Mouse (Mus musculus) gastrocnemius, adult 8-10 months (tissue): ENCODE measurements at regions not wholly inside any gene's neighbourhood (a gene's known extent, or its start where the extent isn't known, plus 50 kb on each side); places are given as distances from the start of the nearest gene placed in this dataset.

Experiments
- DNase-seq, 2 experiments: peaks; one replicate each; pipeline ENCODE4 v3.0.0; 2022; ENCODE audit warnings: low spot score in 2 of 2

DNA sequence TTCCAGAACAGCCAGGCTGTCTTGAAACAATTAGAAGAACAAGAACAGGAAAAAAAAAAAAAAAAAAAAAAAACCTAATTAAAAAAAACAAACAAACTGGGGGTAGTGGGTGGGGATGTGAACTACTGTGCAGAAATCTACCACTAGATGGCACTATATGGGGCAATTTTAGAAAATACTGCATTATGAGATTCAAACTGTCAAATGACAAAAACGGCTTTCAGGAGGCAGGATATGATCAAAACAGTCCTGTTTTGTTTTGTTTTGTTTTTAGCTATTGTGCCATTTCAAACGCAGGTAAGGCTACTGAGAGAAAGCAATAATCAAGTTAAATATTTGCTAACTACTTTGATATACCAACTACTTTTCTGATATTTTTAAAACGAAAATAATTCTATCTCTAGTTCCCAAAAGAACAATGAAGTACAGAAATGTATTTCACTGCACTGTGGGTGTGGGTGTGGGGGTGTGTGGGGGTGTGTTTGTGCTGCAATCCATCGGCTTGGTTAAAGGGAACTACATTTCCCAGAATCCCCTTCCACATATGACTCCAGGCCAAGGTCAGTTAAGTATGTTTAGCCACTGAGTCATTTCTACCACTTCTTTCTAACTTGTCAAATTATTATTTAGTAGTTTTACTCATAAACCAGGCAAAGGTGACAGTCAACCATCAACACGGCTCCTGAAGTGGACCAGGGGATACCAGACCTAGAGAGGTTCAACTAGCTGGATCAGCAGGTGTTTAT is 207.7 kb upstream of the Mkln1 start:
- no peak for DNase-seq

DNA sequence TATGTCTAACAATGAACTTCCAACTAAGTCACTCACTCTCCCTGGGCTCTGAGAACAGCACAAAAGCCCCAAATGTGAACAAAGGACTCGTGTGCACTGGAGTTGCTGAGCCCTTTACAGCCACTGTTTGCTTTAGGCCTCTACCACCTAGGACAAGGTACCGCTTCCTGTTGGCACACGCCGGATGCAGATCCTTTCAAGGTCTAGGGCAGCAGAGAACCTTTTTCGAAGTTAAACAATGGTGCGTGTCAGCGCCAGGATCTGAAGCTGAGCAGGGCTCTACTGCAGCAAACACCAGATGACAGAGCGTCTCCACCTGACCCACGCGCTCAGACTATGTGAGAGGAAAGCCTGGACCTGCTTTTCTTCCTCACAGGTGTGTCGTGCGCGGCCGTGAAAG is 207.0 kb upstream of the Mkln1 start:
- no peak for DNase-seq

- no peak for DNase-seq
These were observed 206.3 kb upstream of the Mkln1 start for GRCm38 (mm10) chr6:31192197-31192596.

- no peak for DNase-seq
These were observed 205.3 kb upstream of the Mkln1 start for GRCm38 (mm10) chr6:31193202-31193601.

DNA sequence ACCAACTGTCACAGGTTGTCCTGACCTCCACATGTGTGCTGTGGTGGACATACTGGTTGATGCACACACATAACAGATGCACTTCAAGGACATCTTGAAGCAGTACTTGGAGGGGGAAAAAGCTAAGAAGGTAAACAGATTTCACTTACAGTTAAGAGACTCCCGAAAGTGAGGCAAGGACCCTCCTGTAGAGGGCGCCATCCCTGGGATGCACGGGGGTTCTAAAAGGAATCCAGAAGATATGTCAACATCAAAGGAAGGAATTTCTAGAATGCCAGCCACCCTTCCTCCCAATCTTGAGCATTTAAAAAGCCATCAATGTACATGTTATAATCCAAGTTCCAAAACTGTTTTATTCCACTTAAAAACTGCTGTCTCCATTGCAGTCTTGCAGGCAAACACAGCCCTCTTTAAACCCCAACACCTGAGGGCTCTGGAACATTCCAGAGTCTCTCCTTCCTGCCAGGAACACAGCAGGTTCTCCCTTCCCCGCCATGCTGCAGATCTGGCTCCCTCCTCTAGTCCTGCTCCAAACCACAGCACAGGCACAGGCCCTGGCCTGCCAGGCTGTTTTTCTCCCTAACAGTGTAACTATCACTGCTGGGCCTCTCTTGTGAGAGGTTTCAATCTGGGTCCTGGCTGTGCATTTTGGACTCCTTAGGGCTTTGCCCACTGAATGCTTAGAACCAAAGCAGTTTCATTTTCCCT is 200.8 kb upstream of the Mkln1 start:
- no peak for DNase-seq

- DNase-seq = no peak
These were observed 200.2 kb upstream of the Mkln1 start for GRCm38 (mm10) chr6:31198340-31198739.

DNA sequence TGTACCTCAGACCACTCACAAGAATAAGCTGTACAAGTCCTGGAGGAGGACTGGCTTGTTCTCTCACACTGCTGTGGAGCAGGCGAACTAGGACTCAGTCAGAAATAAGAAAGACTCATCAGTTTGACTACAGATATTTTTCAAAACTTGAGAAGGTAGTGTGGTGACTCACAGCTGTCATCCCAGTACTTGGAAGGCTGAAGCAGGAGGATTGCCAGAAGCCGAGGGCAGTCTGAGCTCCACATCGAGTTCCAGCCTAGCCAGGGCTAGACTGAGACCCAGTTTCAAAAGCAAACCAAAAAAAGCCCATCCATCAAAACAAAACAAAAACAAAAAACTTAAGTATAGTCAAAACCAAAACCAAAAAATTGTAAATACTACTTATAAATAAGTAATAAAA is 197.8 kb upstream of the Mkln1 start:
- no peak for DNase-seq

GRCm38 (mm10) chr6:31201375-31201972 is 197.1 kb upstream of the Mkln1 start:
- DNase-seq = no peak

- no peak for DNase-seq
These were observed 195.9 kb upstream of the Mkln1 start for GRCm38 (mm10) chr6:31202594-31202993.

DNA sequence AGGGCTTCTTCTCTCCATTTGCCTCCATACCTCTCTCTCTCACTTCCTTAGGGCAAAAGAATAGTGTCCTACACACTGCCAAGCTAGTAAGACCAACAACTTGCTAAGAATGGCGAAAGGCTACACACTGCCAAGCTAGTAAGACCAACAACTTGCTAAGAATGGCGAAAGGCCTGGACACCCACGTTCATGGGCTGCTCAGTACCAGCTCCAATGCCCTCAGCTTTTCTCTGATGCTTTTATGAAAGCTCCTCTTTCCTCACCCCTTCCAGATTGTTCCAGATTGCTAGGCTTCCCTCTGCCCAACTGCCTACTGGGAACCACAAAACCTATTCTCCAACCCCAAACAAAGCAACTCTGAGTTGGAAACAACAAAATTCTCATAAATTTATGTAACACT is 194.1 kb upstream of the Mkln1 start:
- no peak for DNase-seq

DNA sequence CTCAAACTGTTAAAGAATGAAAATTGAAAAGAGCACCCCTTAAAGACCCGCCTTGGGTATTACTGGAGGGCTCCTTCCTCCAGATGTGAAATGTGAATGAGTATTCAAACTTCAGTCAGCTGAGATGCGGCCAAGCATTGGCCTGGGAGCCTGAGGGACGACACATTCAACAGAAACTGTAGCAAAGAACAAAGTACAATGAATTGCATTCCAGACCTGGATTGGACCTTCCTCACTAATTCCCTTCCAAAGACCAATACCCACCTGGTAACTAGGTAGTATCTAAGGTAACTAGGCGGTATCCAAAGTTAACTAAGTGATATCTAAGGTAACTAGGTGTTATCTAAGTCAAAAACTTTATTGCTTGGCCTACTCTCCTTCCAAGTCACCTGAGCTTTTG is 193.7 kb upstream of the Mkln1 start:
- no peak for DNase-seq

DNA sequence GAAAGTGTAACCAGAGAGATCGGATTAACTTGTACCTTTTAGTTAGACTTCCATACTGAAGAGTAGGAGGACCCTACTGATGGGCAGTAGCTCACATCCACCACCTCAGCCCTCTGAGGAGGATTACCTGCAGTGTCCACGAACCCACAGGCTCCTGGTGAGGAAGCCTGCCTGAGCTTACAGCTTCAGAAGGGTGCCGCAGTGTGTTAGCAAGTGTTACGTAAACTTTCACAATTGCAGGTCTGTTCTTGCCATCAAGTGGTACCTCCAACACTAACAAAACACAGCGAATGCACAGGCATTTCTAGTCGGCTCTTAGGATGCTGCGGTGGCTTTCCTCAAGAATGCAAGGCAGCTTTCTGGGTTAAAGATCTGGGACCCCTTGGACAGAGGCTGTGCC is 192.4 kb upstream of the Mkln1 start:
- no peak for DNase-seq

- no peak for DNase-seq
These were observed 191.3 kb upstream of the Mkln1 start for GRCm38 (mm10) chr6:31207231-31207630.

DNA sequence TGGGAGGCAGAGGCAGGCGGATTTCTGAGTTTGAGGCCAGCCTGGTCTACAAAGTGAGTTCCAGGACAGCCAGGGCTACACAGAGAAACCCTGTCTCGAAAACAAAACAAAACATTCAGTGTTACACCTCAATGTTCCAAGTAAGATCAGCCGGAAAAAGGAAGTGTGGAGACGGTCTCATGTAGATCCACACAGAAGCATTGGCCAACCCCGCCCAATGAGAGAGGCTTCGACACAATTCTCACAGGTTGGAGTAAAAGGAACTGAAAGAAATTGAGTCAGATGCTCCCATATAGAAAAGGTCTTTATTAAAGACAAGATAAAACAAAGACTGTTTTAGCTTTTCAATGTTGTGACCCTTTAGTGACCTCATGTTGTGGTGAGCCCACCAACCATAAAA is 190.3 kb upstream of the Mkln1 start:
- no peak for DNase-seq

GRCm38 (mm10) chr6:31209411-31210139 is 189.0 kb upstream of the Mkln1 start:
- no peak for DNase-seq

DNA sequence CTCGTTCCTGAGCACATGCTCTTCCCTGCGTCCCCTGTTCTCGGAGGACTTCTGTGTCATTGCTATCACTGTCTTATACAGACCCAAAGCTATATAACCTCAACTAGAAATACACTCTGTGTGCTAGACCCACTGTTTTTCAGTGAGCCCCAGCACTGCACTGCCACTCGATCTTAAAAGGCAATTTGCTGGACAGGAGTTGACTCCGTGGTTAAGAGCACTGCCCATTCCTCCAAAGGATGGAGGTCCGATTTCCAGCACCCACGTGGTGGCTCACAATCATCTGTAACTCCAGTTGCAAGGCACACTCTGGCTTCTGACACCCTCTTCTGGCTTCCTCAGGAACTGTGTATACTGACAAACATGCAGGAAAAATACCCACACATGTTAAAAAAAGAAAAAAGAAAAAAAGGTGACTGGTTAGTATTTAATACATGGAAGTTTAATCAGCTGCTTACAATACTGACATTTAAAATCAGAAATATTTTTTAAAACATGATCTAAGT is 188.3 kb upstream of the Mkln1 start:
- DNase-seq = no peak

DNA sequence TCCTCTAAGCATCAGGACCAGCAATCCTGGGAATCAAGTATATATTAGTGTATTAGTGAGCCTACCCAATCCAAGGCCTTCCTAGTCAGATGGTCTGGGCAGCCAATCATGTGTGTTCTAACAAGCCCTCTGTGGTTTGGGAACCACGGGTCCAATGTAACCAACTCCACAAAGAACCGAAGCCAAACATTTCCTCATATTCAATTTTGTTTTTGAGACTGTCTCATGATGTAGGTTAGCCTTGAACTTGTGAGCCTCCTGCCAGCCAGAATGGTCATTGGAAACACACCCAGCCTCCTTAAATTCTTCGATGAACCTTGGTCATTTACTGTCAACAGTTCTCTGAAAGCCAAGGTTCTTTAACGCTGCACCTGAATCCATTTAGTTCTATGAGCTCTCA is 187.4 kb upstream of the Mkln1 start:
- DNase-seq = no peak

GRCm38 (mm10) chr6:31211616-31212015 is 186.9 kb upstream of the Mkln1 start:
- no peak for DNase-seq

DNA sequence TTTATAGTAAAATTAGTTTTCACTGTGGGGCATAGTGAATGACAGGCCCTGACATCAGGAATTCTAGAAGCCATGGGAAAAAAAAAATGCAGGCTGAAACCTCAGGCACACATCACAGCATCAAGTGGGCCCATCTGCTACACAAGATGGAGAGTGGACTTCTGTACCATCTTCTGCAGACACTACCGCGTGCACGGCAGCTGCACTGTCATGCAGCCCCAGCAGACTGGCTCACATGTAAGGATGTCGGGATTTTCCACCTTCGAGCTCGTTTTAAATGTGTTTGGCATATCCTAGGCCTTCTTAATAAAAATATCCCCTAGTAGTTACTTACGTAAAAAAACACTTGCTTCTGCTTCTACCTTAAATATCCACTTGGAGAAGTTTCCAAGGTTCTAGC is 186.5 kb upstream of the Mkln1 start:
- no peak for DNase-seq

GRCm38 (mm10) chr6:31212694-31213093 is 185.8 kb upstream of the Mkln1 start:
- no peak for DNase-seq

- DNase-seq = no peak
These were observed 185.4 kb upstream of the Mkln1 start for GRCm38 (mm10) chr6:31213161-31213560.

GRCm38 (mm10) chr6:31215661-31216060 is 182.9 kb upstream of the Mkln1 start:
- no peak for DNase-seq
